Mouse (Mus musculus): ENCODE measurements around the gene Gnb5.

DNA sequence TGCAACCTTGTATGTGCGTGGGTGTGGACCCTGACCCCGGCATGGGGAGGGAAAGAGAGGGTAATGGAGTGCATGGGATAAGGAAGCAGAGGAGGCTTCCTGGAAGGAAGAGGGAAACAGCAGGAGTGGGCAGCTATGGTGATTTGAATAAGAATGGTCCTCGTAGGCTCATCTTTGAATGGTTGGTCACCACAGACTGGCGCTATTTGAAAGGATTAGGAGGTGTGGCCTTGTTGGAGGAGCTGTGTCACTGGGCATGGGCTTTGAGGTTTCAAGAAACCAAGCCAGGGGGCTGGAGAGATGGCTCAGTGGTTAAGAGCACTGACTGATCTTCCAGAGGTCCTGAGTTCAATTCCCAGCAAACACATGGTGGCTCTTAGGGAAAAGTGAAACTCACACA, 59.1 kb downstream of the Gnb5 start:
- TF ChIP-seq CTCF (IDR thresholded peaks at IDR 0.05; ENCODE audit: low read depth): no peak
- TF ChIP-seq EP300 (IDR thresholded peaks at IDR 0.05; ENCODE audit: low read depth): no peak

Measured in heart, postnatal 0 days (tissue).